Mouse (Mus musculus) embryo, embryonic 9.5 days (tissue): Measurements from ENCODE around the gene Zfp706.

Experiments
- DNase-seq: peaks from one replicate; pipeline ENCODE4 v3.0.0-alpha.2; 2017; ENCODE audit errors: extremely low spot score

Gene Zfp706

DNA sequence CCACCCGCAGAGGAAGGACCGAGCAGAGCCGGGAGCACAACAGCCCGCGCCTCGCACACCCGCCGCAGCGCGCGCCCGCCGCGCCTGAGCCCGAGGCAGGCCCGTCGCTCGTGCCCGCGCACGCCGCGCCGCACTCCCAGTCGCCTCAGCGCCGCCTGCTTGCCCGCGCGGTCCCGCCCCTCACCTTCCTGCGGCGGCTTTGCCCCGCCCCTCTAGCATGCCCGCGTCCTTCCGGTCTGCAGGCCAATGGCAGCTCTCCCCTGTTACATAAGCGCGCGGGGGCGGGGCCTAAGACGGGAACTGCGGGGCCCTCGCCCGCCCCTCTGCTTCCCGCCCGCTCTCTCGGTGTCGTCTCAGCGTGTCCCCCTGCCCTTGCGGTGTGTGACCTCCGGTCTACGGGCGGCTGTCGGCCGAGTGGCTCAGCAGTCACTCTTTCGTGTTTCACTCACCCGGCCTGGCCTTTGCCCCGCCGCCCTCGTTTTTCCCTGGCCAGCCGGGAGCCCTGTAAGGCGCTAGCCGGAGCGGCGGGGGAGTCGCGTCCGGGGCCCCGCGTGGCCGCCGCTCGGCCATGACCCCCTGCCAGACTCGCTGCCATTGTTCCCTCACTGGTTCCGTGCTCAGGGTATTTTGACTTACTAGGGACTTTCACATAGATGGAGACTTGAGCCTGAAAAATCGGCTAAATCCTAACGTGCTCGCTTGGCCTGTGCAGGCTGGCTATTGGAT is at the start of gene Zfp706:
Gene Zfp706 (minus strand): TSS at position 541 of the 726 bp plus-strand sequence.
- peak; percentile 98 for DNase-seq

DNA sequence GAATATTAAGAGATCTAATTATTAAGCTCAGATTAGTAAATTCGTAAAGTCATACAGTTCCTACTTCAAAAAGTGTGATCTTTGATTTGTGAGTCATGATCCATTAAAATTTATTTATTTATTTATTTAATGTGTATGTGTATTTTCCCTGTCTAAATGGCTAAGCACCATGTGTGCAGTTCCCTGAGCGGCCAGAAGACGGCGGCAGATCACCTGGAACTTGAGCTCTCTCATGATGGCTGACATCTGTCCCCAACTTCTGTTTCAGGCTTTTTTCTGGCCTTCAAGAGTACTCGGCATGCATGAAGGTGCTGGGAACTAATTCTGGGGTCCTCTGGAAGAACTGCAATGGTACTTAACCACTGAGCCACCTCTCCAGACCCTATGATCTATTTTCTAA is 47.0 kb upstream of the Zfp706 start:
- DNase-seq, result no peak

DNA sequence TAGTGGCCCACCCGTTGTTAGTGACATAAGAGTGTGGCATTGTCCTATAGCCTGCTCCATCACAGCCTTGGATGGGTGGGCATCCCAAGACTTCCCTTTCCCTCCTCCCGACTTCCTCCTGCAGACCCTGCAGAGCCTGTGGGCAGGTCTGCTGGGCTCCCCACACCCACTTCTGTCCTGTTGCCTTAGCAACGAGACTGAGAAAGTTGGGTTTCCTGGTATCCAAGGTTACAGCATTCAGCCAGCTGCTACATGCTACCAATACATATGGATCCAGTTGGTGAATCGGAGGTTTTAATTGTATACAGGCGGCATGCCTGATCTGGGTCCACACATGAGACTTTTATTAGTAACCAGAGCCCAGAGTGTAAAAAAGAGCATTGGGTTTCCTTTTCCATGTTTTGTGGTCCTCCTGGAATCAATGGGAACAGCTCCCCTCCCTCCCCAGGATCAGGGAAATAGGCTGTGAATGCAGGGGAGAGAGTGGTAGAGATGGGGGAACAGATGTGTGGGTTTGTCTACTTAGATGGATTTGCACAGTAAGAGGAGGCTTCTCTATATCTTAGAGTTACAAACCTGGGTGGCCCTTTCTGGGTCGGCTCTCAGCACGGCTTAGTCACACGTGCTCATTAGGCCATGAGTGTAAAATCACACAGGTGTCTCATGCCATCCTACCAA is 45.7 kb upstream of the Zfp706 start:
- DNase-seq, result no peak

DNA sequence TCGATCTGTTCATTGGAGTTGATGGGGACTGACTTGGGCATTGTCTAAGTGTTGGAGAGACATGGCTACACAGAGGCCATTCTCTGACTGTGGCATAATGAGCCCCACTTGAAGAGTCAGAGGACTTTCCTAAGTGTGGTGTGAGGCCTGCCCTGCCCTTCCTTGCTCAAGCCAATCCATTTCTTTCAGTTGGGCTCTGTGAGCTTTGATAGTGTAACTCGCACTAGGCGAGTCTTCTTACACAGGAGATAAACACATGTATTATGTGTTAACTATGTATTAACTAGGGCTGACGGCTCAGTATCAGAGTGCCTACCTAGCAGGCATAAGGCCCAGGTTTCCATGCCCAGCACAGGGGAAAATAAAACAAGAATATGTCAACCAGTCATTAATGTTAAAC is 39.8 kb upstream of the Zfp706 start:
- DNase-seq, result no peak

DNA sequence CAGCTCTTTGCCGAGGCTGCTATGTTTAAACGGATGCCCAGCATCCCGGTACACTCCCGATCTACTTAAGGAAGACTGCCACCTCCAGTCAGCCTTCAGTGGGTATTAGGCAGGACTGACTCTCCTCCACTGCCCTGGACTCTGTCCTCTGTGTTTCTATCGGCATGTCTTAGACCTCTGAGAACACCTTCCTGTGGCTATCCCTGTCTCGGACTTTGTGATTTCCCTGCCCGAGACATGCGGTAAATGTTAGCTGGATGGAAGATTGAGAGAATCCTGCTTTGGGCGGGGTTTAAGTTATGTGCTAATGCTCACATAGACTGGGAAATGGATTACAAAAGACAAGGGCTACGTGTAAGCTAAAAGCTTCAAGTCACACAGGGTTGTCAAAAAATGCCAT is 39.0 kb upstream of the Zfp706 start:
- no peak for DNase-seq

DNA sequence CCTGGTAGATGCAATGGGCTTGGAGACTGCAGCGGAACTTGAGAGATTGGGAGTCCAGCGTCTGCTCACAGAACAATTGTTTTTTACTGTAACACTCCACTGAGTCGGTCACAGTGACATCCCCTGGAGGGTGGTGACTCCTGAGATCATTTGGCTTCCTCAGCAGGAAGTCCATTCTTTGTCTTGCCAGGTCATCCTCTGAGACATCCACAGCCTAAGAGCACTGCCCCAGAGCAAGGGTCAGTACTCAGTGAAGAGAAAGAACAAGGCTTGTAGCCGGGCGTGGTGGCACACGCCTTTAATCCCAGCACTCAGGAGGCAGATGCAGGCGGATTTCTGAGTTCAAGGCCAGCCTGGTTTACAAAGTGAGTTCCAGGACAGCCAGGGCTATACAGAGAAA is 38.6 kb upstream of the Zfp706 start:
- no peak for DNase-seq

DNA sequence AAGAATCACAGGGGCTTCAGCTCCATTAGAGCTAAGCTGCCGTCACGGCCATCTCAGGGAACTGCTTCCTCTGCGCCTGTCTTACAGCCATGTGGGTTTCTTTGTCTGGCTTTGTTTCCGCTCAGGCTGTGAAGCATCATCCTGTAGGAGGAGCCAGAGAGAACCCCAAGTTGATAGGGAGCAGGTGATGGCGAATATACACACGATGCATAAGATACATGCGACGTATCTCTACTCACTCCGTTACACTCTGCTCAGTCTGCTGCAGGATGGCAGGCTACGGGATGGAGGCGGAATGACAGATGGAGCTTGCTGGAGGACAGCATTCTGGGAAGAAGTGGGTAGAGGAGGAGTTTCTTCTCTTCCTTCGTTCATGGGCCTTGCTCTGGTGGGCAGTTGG is 37.9 kb upstream of the Zfp706 start:
- no peak for DNase-seq

DNA sequence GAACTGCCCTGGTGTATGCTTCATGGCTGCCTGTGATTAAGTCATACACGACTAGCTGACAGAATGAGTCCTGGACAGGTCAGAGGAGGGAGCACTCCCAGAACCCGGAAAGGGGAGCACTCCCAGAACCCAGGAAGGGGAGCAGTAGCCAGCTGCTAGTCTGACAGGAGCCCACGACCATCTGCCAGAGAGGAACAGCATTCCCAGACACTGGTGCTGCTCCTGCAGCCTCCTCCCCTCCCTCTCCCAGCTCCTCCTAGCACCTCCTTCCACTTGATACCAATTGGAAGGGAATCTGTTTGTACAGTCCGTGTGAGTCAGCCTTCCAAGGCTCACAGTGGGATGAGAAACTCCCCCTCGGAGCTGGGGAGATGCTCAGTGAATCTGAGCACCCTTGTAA is 35.0 kb upstream of the Zfp706 start:
- DNase-seq, result no peak

DNA sequence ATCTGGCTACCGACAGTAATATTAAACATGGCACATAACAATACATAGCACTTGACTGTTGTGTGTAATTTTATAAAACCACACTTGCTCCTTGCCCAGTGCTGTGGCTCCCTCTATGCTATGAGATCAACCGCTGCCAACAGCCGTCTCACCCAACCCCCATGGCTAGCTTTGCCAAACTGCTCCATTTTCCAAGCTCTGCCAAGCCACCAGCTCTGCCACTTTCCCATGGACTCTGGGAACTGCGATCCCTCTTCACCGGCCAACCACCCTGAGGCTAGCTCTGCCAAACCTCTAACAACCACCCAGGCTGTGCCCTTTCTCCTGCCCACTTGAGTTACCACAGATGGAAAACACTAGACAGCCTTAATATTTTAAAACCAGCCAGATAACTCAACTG is 33.6 kb upstream of the Zfp706 start:
- no peak for DNase-seq

DNA sequence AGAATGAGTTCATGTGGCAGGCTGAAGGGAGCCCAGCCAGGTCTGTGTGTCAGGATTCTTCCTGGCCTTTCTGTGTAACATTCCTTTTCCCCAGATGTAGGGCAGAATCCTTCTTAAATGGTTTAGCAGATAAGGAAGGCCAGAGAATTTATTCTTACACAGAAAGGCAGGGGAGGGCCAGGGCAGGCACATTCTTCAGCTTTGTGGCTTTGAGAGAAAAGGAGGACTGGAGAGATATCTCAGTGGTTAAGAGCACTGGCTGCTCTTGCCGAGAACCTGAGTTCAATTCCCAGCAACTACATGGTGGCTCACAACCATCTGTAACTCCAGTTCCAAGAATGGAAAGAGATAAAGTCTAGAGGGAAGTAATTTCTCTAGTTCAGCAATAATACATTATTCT is 31.1 kb upstream of the Zfp706 start:
- DNase-seq, result no peak

DNA sequence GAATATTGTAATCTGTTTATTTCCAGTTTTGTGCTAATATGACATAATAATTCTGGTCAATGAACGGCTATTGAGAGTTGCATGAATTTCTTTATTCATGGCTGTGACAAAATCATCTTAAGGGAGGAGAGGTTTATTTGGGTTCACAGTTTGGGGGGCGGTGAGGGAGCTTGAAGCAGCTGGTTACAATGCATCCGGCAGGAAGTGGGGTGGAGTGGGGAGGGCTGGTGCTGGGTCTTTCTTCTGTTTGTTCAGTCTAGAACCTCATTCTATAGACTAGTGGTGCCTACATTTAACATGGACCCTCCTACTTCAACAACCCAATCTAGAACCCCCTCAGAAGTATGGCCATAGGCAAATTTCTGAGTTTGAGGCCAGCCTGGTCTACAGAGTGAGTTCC is 30.1 kb upstream of the Zfp706 start:
- no peak for DNase-seq

DNA sequence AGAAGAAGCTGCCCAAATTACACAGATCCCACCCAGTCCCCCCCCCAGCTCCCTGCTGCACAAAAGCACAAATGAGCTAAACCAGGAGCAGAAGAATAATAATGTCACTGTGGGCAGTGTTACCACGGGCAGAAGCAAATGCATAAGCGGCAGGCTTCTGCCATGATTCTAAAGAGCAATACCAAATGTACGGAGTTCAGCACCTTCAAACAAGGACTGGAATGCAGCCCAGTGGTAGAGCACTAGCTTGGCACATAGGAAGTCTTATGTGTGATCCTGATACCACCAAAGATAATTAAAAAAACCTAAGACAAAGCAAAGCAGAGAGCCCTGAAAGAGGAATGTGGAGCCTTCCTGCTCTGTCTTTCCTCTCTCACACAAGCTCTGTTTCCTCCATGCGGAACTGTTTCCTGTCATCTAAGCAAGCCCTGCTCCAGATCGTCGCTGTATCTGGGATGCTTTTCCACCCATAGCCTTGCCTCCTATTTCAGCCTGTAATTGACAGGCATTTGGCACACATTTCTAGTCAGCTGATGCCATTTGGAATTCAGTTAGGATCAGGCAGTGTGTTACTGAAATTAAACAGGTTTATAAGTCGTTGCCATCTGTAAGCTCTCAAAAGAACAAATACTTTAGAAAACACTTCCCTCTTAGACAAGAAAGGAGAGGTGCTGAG is 29.0 kb upstream of the Zfp706 start:
- no peak for DNase-seq

DNA sequence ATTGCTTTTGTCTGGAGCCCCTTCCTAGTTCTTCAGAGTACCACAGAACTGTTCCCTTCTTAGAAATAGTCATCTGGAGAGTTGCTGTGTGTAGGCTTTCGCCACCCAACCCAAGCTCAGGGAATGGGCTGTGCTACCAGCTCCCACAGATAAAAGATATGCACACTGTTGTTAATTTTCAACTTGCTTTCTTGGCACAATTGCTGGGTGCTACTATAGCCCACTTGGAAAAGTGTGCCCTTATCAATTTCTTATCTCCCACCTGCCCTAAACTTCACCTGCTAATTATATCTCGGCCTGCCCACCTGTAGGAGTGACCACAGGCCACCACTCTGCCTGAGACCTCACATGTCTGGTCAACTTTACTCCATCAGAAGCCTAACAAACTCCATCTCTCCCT is 26.6 kb upstream of the Zfp706 start:
- no peak for DNase-seq

DNA sequence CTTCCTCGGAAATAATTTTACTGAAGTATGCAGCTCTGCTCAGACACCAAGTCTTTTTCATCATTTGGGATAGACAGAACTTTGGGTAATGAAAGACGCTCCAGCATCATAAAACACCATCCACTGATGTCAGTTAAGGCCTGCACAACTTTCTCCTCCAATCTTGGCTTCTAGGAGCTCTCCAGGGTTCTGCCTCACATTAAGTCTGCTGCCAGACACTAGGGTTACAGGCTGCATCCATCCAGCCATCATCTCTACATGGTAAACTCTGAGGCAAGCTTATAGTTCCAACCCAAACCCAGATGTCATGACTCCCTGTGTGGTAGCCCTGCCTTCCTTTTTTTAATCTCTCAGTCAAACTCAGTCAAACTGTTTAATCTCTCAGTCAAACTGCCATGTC is 25.9 kb upstream of the Zfp706 start:
- no peak for DNase-seq

DNA sequence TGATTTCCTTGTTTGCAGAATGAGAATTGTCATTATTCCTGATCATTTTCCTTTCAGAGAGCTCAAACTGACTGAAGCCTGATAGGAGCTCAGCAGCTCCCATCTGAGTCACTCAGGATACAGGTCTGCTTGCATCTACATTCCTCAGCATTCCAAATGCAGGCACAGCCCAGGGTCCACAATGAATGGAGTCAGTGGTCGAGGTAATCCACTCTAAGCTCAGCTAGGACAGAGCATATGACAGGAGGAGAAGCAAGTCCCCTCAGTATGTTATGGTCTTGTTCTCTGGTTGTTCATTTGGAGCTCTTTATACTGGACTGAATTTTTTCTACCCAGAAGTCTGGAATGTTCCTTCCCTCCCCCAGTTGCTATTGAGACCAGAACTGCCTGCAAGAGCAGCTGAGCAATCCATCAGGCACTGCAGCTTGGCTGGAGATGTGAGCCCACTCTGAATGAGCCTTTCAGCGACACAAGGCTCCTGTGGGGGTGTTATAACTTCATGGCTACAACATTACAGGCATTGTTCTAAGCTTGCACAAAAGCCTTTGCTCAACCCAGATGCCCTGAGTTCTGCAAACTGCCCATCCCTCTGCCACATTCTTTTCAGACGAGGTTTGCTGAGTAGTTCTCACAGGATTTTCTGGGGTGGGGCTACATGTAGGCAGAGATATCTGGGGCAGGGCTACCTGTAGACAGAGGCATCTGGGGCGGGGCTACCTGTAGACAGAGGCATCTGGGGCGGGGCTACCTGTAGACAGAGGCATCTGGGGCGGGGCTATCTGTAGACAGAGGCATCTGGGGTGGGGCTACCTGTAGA is 24.0 kb upstream of the Zfp706 start:
- DNase-seq, result no peak

DNA sequence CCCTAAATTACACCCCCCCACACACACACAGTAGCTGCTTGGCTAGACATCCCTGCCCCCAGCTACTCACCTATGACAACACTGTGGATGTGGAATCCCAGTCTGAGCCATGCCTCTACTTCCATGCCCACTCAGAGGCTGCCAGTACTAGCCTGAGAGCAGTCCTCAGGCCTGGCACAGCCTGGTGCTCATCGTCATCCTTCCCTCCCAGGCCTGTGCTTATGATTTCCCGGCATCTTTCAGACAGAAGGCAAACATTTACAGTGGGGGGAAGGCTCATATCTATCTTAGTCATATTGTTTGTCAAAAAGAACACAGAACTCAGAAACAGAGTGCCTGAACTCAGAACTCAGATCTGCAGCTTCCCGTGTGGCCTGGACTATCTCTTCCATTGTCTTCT is 23.4 kb upstream of the Zfp706 start:
- DNase-seq, result no peak

DNA sequence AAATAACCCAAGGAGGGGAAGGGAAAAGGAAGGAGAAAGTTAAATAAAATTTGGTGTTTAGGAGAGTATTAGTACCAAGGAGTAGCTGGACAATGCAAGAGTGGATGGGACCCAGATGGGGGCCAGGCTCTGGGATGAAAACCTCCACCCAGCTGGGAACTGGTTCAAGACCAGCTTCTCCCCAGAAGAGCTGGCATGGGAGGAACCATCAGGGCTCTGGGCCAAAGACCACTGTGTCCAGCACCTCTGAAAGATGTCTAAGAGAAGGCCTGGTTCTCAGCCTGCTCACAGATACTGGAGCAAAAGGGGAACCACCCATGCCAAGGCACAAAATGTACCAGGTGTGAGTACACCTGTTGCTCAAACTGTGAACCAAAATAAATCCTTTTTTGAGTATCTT is 20.4 kb upstream of the Zfp706 start:
- no peak for DNase-seq

DNA sequence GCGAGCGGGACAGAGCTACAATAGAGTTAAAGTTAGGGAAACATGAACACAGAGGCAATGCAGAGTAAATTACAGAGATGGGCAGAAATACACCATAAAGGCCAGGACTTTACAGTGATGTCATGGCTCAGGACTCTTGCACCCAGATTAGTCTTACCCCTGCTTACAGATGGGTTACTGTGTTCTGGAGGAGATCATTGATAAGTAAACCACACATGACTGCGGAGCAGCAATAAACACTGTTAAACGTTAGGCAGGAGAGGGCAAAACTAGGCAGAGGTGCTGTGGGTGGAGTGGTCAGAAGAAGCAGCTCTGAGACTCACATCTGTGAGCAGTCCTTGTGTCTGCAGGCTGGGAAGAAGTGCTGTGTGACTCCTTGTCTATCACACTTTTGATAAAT is 18.9 kb upstream of the Zfp706 start:
- no peak for DNase-seq

DNA sequence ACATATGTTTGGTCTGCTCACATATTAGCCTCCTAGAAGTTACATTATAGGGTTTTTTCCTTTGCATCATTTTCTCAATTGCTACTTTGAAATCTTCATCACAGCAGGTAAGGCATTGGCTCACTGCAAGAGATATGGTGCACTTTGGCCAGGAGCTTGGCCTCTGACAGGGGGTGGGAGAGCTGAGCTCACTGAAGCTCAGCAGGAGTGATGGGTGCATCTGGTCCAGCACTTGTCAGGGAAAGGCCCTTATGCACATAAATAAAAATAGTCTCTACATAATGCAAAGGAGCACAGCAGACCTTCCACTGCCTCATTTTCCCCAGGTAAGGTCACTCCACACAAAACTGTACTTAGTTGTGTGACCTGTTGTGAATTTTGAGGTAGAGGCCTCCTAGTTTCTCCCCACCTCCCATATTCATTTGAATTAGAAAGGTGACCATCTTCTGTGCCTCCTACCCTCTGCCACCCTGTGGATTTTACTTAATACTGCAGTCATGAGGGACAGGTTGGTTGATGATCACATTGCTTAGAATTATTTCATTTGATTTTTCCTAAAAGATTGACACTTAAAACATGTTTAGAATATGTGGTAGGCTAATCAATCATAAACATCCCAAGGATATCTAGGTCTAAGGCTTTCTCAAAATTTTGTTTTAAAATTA is 13.1 kb upstream of the Zfp706 start:
- no peak for DNase-seq

DNA sequence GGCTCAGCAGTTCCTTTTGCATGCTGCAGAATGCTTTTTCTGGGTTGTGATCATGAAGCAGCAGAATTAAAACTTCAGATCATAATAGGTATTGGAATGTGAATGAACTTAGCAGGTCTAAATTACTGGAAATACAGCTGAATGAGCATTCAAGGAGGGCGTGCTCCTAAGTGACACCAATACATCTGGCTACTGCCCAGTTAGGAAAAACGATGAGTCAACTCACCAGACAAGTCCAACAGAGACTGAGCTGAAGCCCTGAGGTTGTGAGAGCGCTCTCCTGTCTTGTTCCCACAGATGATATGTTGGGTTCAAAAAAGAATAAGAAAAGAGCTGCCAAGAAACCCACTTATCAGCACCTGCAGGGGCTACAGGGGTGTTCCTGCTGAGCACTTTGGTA is 11.9 kb upstream of the Zfp706 start:
- no peak for DNase-seq

DNA sequence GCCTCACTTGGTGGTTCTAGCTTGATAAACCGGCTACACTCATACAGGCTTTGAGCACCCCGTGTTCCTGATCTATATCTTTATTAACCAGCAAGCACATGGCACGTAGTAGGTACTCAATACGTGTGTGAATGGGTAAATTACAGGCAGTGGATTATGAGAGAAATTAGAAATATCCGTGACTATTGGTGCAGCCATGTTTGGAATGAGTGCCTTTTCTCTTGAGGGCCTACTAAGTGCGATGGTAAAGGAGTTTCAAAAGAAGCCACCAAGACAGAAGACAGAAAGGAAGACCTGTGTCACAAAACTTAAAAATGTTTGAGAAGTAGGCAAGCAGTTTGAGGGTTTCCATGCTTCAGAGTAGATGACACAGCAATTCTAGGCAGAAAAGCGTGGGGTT is 4.3 kb upstream of the Zfp706 start:
- no peak for DNase-seq

DNA sequence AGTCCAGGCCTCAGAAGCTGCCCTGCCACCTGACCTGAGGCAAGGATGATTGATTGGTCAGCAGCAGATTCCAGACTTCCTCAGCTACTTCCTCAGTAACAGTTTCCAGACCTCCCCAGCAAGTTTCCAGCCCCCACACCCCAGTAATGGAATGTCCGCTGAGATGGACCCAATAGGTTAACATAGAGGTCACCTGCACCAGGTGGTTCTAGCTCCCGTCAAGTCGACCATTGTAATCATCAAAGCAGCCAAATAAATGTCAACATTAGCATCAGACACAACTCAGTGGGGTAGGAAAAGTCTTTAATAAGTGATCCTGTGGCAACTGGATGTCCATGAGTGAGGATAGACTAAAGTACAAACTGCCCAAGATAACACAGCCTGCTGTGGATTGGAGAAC is 3.7 kb upstream of the Zfp706 start:
- no peak for DNase-seq
